Mouse (Mus musculus) lung, postnatal 0 days (tissue): ENCODE measurements at regions not wholly inside any gene's neighbourhood (a gene's known extent, or its start where the extent isn't known, plus 50 kb on each side); places are given as distances from the start of the nearest gene placed in this dataset.

Experiments
- CTCF ChIP-seq: IDR thresholded peaks from 2 replicates; pipeline ENCODE4 v1.5.1; 2016; ENCODE audit warnings: antibody characterized with exemption, mild to moderate bottlenecking
- EP300 ChIP-seq: IDR thresholded peaks from 2 replicates; pipeline ENCODE4 v1.6.1; 2016; ENCODE audit warnings: antibody characterized with exemption, mild to moderate bottlenecking, control low read depth

GRCm38 (mm10) chrX:99552778-99553177 is 81.7 kb upstream of the Pja1 start:
- no peak for TF ChIP-seq CTCF
- TF ChIP-seq EP300, result no peak
